Mouse (Mus musculus): Measurements from ENCODE around the gene Ythdf1. TPM values are rescaled to one million over a fixed set of nuclear protein-coding genes. Genes with fewer than 3 reads are reported as not detected.

Gene Ythdf1
- polyA plus RNA-seq, 1 experiment from 2014 or later: 33.1 TPM

DNA sequence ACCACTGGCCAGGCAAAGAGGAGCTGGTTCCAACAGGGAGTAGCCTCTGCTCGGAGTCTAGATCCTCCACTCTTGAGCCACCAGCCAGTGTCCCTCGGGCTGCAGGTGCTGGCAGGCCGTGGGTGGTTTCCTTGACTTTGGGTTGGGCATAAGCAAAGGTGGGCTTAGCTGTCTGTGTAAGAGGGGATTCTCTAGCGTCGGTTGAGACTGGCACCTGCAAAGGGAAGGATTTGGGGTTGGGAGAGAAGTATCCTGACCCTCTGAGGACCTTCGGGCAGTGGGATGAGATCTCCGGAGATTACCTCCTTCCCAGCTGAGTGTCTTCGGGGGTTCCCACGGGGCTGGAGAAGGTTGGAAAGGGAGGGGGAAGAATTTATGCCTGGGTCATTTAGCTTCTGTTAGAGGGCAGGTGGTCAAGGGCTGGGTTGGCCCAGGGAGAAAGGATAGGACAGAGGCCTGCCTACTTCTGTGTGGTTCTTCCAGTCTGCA lies 28.9 kb downstream of the Ythdf1 start:
- ATAC-seq: no peak
- peak overlapping the region; percentile 85 for H3K4me3 ChIP-seq
- H3K9me3 ChIP-seq (replicated peaks): no peaks in the 10 kb centered on the region
- peaks cover 84% of the 10 kb centered on the region for H3K4me1 ChIP-seq
- peak overlapping the region; percentile 98 for H3K9ac ChIP-seq
- H3K36me3 ChIP-seq (ENCODE audit: poor library complexity, severe bottlenecking): peaks cover 11% of the 10 kb centered on the region; the same call in 1 of the 2 replicates
- H3K27ac ChIP-seq: peak overlapping the region; percentile 99
- peak overlapping the region; percentile 77 for H3K4me2 ChIP-seq
- 7% methylated on average over 9 of the region's 9 CpGs for WGBS
- peaks cover 26% of the 10 kb centered on the region for H3K27me3 ChIP-seq

GRCm38 (mm10) chr2:180891075-180891834 lies 29.5 kb downstream of the Ythdf1 start:
- peaks cover 10% of the 10 kb centered on the region; the same call in 1 of the 2 replicates for H3K36me3 ChIP-seq (ENCODE audit: poor library complexity, severe bottlenecking)
- H3K4me1 ChIP-seq: peaks cover 82% of the 10 kb centered on the region
- no peak for ATAC-seq
- peak overlapping the region; percentile 99 for H3K27ac ChIP-seq
- peak overlapping the region; percentile 85 for H3K4me3 ChIP-seq
- peaks cover 26% of the 10 kb centered on the region for H3K27me3 ChIP-seq
- peak overlapping the region; percentile 77 for H3K4me2 ChIP-seq
- WGBS: under 1% methylated on average over 37 of the region's 37 CpGs
- H3K9ac ChIP-seq: peak overlapping the region; percentile 98
- no peaks in the 10 kb centered on the region for H3K9me3 ChIP-seq (replicated peaks)

GRCm38 (mm10) chr2:180890422-180891074 lies 30.2 kb downstream of the Ythdf1 start:
- 3% methylated on average over 23 of the region's 29 CpGs for WGBS
- peaks cover 81% of the 10 kb centered on the region for H3K4me1 ChIP-seq

DNA sequence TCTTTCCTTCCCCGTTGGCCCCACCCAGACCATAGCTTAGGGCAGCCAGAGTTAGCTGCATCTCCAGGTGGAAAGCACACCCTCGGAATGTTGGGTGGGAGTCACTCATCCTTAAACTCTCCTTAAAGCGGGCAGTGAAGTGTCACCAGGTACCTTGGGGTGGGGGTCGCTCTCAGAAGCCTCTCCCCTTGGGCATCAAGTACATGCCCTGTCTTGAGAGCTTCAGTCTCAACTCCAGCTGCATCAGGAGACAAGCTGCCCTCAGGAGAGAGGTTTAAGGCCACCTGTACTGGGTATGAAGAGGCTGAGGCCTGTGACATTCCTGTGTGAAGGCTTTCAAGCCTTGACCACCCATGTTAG lies 30.8 kb downstream of the Ythdf1 start:
- 0 out of 2 replicates have a peak, but pooled peaks cover 2% of the 10 kb centered on the region for H3K36me3 ChIP-seq (ENCODE audit: poor library complexity, severe bottlenecking)
- peaks cover 26% of the 10 kb centered on the region for H3K27me3 ChIP-seq
- peaks cover 81% of the 10 kb centered on the region for H3K4me1 ChIP-seq
- ATAC-seq: no peak
- WGBS: 14% methylated on average over 4 of the region's 4 CpGs
- peak overlapping the region; percentile 77 for H3K4me2 ChIP-seq
- H3K9ac ChIP-seq: peak overlapping the region; percentile 69
- no peaks in the 10 kb centered on the region for H3K9me3 ChIP-seq (replicated peaks)
- H3K27ac ChIP-seq: peak overlapping the region; percentile 99
- H3K4me3 ChIP-seq: peak overlapping the region; percentile 85

More at GRCm38 (mm10) chr2:180890422-180891074, 30.2 kb downstream of the Ythdf1 start:
- Histone ChIP-seq H3K27ac (peak overlapping the region; percentile 99), H3K9me3 (replicated peaks) (no peaks in the 10 kb centered on the region), H3K4me2 (peak overlapping the region; percentile 77), H3K9ac (peak overlapping the region; percentile 98), H3K27me3 (peaks cover 26% of the 10 kb centered on the region), H3K4me3 (peak overlapping the region; percentile 85), H3K36me3 (ENCODE audit: poor library complexity, severe bottlenecking) (peaks cover 4% of the 10 kb centered on the region; the same call in 1 of the 2 replicates)
- ATAC-seq: no peak

DNA sequence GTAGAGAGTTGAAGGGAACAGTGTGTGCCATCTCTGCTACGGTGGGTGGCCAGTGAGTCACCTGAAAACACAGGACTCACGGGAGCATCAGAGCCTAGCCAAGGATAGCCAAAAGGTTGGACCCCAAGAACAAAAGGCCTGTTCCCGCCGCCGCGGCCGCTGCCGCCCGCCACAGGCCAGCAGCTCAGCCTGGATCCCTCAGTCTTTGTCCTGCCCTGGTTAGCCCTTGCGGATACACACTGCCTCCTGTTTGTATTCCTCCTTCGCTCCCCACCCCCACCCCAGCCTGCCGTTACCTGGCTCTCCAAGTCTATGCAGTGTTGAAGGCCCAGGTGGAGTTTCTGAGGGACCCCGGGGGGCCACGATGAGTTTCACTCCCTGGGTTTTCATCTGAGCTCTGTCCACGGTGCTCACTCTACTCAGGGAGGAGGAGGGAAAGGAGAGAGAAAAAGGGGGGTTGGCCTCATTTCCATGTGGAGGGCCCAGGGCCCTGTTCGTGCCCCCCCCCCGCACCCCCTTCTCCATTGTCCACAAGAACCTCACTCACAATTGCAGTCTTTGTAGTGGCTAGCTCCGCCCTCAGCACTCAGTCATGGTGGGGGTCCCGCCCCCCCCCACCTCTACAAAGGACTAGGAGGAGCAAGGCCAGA lies 31.4 kb downstream of the Ythdf1 start:
- Histone ChIP-seq H3K9ac (peak overlapping the region; percentile 69), H3K4me1 (peaks cover 81% of the 10 kb centered on the region), H3K9me3 (replicated peaks) (no peaks in the 10 kb centered on the region), H3K27me3 (peaks cover 26% of the 10 kb centered on the region), H3K36me3 (ENCODE audit: poor library complexity, severe bottlenecking) (0 out of 2 replicates have a peak, but pooled peaks cover 6% of the 10 kb centered on the region), H3K4me2 (peak overlapping the region; percentile 77), H3K27ac (peak overlapping the region; percentile 99), H3K4me3 (peak overlapping the region; percentile 34)
- ATAC-seq: no peak
- WGBS: 3% methylated on average over 19 of the region's 19 CpGs

GRCm38 (mm10) chr2:180885270-180885669 lies 35.5 kb downstream of the Ythdf1 start:
- Histone ChIP-seq H3K27me3 (peaks cover 5% of the 10 kb centered on the region), H3K36me3 (ENCODE audit: poor library complexity, severe bottlenecking) (0 out of 2 replicates have a peak, but pooled peaks cover 6% of the 10 kb centered on the region), H3K9me3 (replicated peaks) (no peaks in the 10 kb centered on the region), H3K4me1 (peaks cover 59% of the 10 kb centered on the region), H3K9ac (no peak overlapping the region), H3K4me2 (no peak overlapping the region), H3K4me3 (no peak overlapping the region), H3K27ac (no peak overlapping the region)
- 82% methylated on average over 5 of the region's 5 CpGs for WGBS
- no peak for ATAC-seq

- peaks cover 42% of the 10 kb centered on the region for H3K4me1 ChIP-seq
- no peak for ATAC-seq
- H3K4me3 ChIP-seq: no peak overlapping the region
- H3K9me3 ChIP-seq (replicated peaks): no peaks in the 10 kb centered on the region
- H3K9ac ChIP-seq: no peak overlapping the region
- WGBS: 85% methylated on average over 9 of the region's 9 CpGs
- H3K27me3 ChIP-seq: no peaks in the 10 kb centered on the region
- no peak overlapping the region for H3K27ac ChIP-seq
- 0 out of 2 replicates have a peak, but pooled peaks cover 6% of the 10 kb centered on the region for H3K36me3 ChIP-seq (ENCODE audit: poor library complexity, severe bottlenecking)
- no peak overlapping the region for H3K4me2 ChIP-seq
Measured at GRCm38 (mm10) chr2:180881281-180881680, 39.5 kb downstream of the Ythdf1 start.

GRCm38 (mm10) chr2:180879365-180880067 lies 41.2 kb downstream of the Ythdf1 start:
- 26% methylated on average over 7 of the region's 7 CpGs for WGBS
- no peak overlapping the region for H3K9ac ChIP-seq
- no peaks in the 10 kb centered on the region for H3K36me3 ChIP-seq (ENCODE audit: poor library complexity, severe bottlenecking)
- H3K27ac ChIP-seq: peak overlapping the region; percentile 84
- no peak overlapping the region for H3K4me3 ChIP-seq
- peak overlapping the region; percentile 40 for H3K4me2 ChIP-seq
- no peaks in the 10 kb centered on the region for H3K9me3 ChIP-seq (replicated peaks)
- peak; percentile 96 for ATAC-seq
- peaks cover 29% of the 10 kb centered on the region for H3K4me1 ChIP-seq
- H3K27me3 ChIP-seq: no peaks in the 10 kb centered on the region

DNA sequence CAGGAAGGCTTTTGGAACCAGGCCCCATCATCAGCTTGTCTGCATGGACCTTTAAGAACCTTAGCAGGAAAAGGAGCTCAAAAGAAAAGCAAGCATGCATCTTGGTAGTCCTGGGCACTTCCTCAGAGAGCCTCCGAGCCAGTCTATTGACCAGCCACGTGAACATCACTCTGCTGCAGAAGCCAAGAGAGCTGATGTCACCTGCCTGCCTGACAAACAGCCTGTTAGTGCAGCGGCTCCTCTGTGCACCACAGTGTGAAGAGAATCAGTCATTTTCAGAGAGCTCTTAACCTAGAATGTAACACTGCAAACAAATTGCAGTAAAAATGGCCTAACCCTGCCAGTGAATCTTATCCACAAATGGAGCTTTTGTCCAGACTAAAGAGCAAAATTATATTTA lies 50.7 kb downstream of the Ythdf1 start:
- ATAC-seq: no peak
- 55% methylated on average over 3 of the region's 3 CpGs for WGBS
- H3K27ac ChIP-seq: no peak overlapping the region

GRCm38 (mm10) chr2:180861561-180861960 lies 59.2 kb downstream of the Ythdf1 start:
- peaks cover 23% of the 10 kb centered on the region for H3K27me3 ChIP-seq
- no peaks in the 10 kb centered on the region for H3K9me3 ChIP-seq (replicated peaks)
- H3K9ac ChIP-seq: no peak overlapping the region
- peak overlapping the region; percentile 83 for H3K27ac ChIP-seq
- H3K4me1 ChIP-seq: peaks cover 27% of the 10 kb centered on the region
- no peaks in the 10 kb centered on the region for H3K36me3 ChIP-seq (ENCODE audit: poor library complexity, severe bottlenecking)
- H3K4me3 ChIP-seq: no peak overlapping the region
- ATAC-seq: peak; percentile 74
- H3K4me2 ChIP-seq: no peak overlapping the region
- 55% methylated on average over 12 of the region's 12 CpGs for WGBS

More for the DNA sequence above, 50.7 kb downstream of the Ythdf1 start:
- Histone ChIP-seq H3K9me3 (replicated peaks) (no peaks in the 10 kb centered on the region), H3K4me2 (no peak overlapping the region), H3K27me3 (no peaks in the 10 kb centered on the region), H3K4me3 (no peak overlapping the region), H3K36me3 (ENCODE audit: poor library complexity, severe bottlenecking) (no peaks in the 10 kb centered on the region), H3K9ac (no peak overlapping the region), H3K4me1 (no peaks in the 10 kb centered on the region)

DNA sequence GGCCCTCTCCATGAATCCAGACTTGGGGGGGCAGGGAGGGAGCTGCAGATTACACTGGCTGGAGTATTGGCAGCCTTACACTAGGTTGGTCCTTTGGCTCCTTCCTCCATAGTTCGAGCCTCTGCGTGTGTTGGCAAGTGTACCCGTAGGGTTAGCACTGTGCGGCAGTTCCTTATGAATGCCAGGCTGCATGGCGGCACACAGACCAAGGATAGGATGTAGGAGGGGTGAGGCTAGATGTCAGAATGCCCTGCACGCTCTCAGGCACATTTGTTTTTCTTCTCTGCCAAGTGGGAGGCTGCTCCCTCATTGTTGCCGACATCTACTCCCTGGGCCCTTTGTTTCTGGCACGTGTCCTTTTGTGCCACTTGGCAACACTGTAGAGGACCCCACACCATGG lies 63.6 kb downstream of the Ythdf1 start:
- ATAC-seq: peak; percentile 57
- Histone ChIP-seq H3K4me3 (no peak overlapping the region), H3K36me3 (ENCODE audit: poor library complexity, severe bottlenecking) (no peaks in the 10 kb centered on the region), H3K9ac (no peak overlapping the region), H3K4me1 (peaks cover 46% of the 10 kb centered on the region), H3K4me2 (no peak overlapping the region), H3K9me3 (replicated peaks) (no peaks in the 10 kb centered on the region), H3K27ac (no peak overlapping the region), H3K27me3 (peaks cover 45% of the 10 kb centered on the region)
- 37% methylated on average over 8 of the region's 8 CpGs for WGBS
